8 mouse cellular contexts compared by ENCODE assay signal in genomic region chr3:51396219-51397068, GRCm38 (mm10). TPM values are rescaled to one million over a fixed set of nuclear protein-coding genes. Genes with fewer than 3 reads are reported as not detected.
A peak's percentile ranks its signal among the peaks of the same experiment; 100 is the strongest.
DNase-seq lines count a peak whose midpoint lies in the region; ATAC-seq and TF ChIP-seq lines count a peak whose summit lies in the region.

Gene Mgarp, minus strand, starts transcription at chr3:51396738.

- peaks cover 49% of the 10 kb centered on the region for H3K4me1 ChIP-seq in E14TG2a.4 (replicated peaks; ENCODE audit: low read depth, low read length)
- H3K4me1 ChIP-seq in erythroblast, embryonic 14.5 days (ENCODE audit: control insufficient read depth): peaks cover 22% of the 10 kb centered on the region
- H3K4me1 ChIP-seq in heart, embryonic 16.5 days (ENCODE audit: control insufficient read depth, insufficient read depth, low read length): peaks cover 10% of the 10 kb centered on the region

- no peak for TF ChIP-seq CTCF in E14TG2a.4 (conservative IDR thresholded peaks at IDR 0.05; ENCODE audit: low read length)

- H3K4me2 ChIP-seq in heart, embryonic 16.5 days (ENCODE audit: low read depth, low read length): peak within 1 kb of the TSS; percentile 80

- no peaks in the 10 kb centered on the region for H3K9me3 ChIP-seq in E14TG2a.4 (ENCODE audit: low read length)
- no peaks in the 10 kb centered on the region for H3K9me3 ChIP-seq in erythroblast, embryonic 14.5 days (ENCODE audit: control insufficient read depth, low read length)
- no peaks in the 10 kb centered on the region for H3K9me3 ChIP-seq in heart, embryonic 16.5 days (replicated peaks; ENCODE audit: control insufficient read depth, low read length)

- peak within 1 kb of the TSS; percentile 79 for H3K4me3 ChIP-seq in E14TG2a.4 (replicated peaks; ENCODE audit: low read length)
- H3K4me3 ChIP-seq in erythroblast, embryonic 14.5 days (replicated peaks): peak within 1 kb of the TSS; percentile 71
- H3K4me3 ChIP-seq in heart, embryonic 16.5 days (ENCODE audit: low read length): peak within 1 kb of the TSS; percentile 64

- H3K27ac ChIP-seq in heart, embryonic 16.5 days (ENCODE audit: low read length): 0 out of 2 replicates have a peak within 1 kb of the TSS, but pooled peaks have one; percentile 3

- DNase-seq in adrenal gland, postnatal 10 days: peak; percentile 91
- peak; percentile 78 to 80 for DNase-seq in kidney, postnatal 25 days
- peak; percentile 36 for DNase-seq in spleen, adult 12 weeks (ENCODE audit: low spot score)
- no peak for DNase-seq in frontal cortex, postnatal 25 days (ENCODE audit: low spot score in 2 of 2)

- peak within 1 kb of the TSS; percentile 71 for H3K9ac ChIP-seq in heart, embryonic 16.5 days (ENCODE audit: low read length)

- H3K36me3 ChIP-seq in E14TG2a.4 (ENCODE audit: insufficient read depth, low read length): no peaks in the 10 kb centered on the region
- H3K36me3 ChIP-seq in erythroblast, embryonic 14.5 days (ENCODE audit: control insufficient read depth): no peaks in the 10 kb centered on the region
- no peaks in the 10 kb centered on the region for H3K36me3 ChIP-seq in heart, embryonic 16.5 days (ENCODE audit: control insufficient read depth, insufficient read depth)

- peaks cover 19% of the 10 kb centered on the region for H3K27me3 ChIP-seq in E14TG2a.4 (ENCODE audit: insufficient read depth, low read length)
- H3K27me3 ChIP-seq in erythroblast, embryonic 14.5 days (ENCODE audit: control insufficient read depth): peaks cover 42% of the 10 kb centered on the region
- H3K27me3 ChIP-seq in heart, embryonic 16.5 days (ENCODE audit: control insufficient read depth, insufficient read depth, low read length): peaks cover 8% of the 10 kb centered on the region

- ATAC-seq in heart, embryonic 16.5 days (replicated peaks; ENCODE audit: extremely low read depth, insufficient read depth, low FRiP score): peak; percentile 82
- peak; percentile 97 for ATAC-seq in megakaryocyte progenitor cell, adult 5-6 weeks (replicated peaks; ENCODE audit: poor library complexity)

- WGBS in heart, embryonic 16.5 days: 3% methylated on average over 41 of the region's 41 CpGs

RNA-seq across cellular contexts. Expression of gene Mgarp, which starts in this region (rescaled TPM):
- 100 to 1,000 TPM; 235 to 238 TPM for total RNA-seq in adrenal gland, postnatal 10 days (2021)
- polyA plus RNA-seq in erythroblast, embryonic 14.5 days (2012): 0.08 TPM in 2 replicates
- 10.2 and 10.7 TPM in 2 replicates for polyA plus RNA-seq in heart, embryonic 16.5 days (2015; fragmentation: Nextera tagmentation; extraction: Ambion mirVana)
- total RNA-seq in megakaryocyte progenitor cell, adult 5-6 weeks (2015): not detected in 2 replicates
- total RNA-seq in megakaryocyte progenitor cell, adult 5-6 weeks (2017): not detected in 2 replicates

Comparison
In these comparisons a context has a peak if more than half of its experiments do, and no peak if none do; other contexts are left out.
1. RNA of gene Mgarp (total RNA-seq): 235 to 238 TPM in adrenal gland, postnatal 10 days; not detected in megakaryocyte progenitor cell, adult 5-6 weeks; every median in the first group is over 100 times any median in the second.
2. RNA of gene Mgarp (polyA plus RNA-seq): 10.2 to 10.7 TPM in heart, embryonic 16.5 days; 0.08 TPM in erythroblast, embryonic 14.5 days; every median in the first group is over 10 times any median in the second.
3. Peak in ATAC-seq in megakaryocyte progenitor cell, adult 5-6 weeks; RNA of the gene not detected or under 1 TPM.
4. DNase-seq: peak in adrenal gland, postnatal 10 days (single experiment), kidney, postnatal 25 days (2 of 2) and spleen, adult 12 weeks (single experiment); none in frontal cortex, postnatal 25 days (0 of 2).
5. Peak in every context shown above with its lines, with median percentiles within 50 percentile points of each other: H3K4me3 ChIP-seq.